Mouse (Mus musculus) heart, embryonic 11.5 days (tissue): ENCODE results near the gene Adar. TPM values are rescaled to one million over a fixed set of nuclear protein-coding genes. Genes with fewer than 3 reads are reported as not detected.
A peak's percentile ranks its signal among the peaks of the same experiment; 100 is the strongest.

Experiments
- ATAC-seq: fragments of 200-750 bp; cut with Nextera tagmentation; replicated peaks from 2 replicates; pipeline ENCODE4 v1.8.0; 2017; ENCODE audit warnings: moderate library complexity; ENCODE audit not compliant: insufficient number of reproducible peaks, low FRiP score, low TSS enrichment
- H3K27ac ChIP-seq: fragments of 300-500 bp; sonication (generic); 2 replicates; pipeline ENCODE4 v1.5.1; 2014; ENCODE audit warnings: mild to moderate bottlenecking, low read depth, low read length
- H3K27me3 ChIP-seq: fragments of 300-500 bp; sonication (generic); 2 replicates; pipeline ENCODE4 v1.6.1; 2014; ENCODE audit warnings: mild to moderate bottlenecking, low read length, mixed read lengths; ENCODE audit not compliant: control insufficient read depth, insufficient read depth
- H3K36me3 ChIP-seq: fragments of 300-500 bp; sonication (generic); 2 replicates; pipeline ENCODE4 v1.6.1; 2014; ENCODE audit warnings: mild to moderate bottlenecking, low read length, moderate library complexity, mixed read lengths; ENCODE audit not compliant: control insufficient read depth, insufficient read depth
- H3K4me1 ChIP-seq: fragments of 300-500 bp; sonication (generic); 2 replicates; pipeline ENCODE4 v1.6.1; 2014; ENCODE audit warnings: low read length; ENCODE audit not compliant: control insufficient read depth, insufficient read depth
- H3K4me2 ChIP-seq: fragments of 300-500 bp; sonication (generic); 2 replicates; pipeline ENCODE4 v1.6.1; 2014; ENCODE audit warnings: mild to moderate bottlenecking, moderate library complexity
- H3K4me3 ChIP-seq: fragments of 300-500 bp; sonication (generic); 2 replicates; pipeline ENCODE4 v1.5.1; 2014; ENCODE audit warnings: low read depth, low read length
- H3K9ac ChIP-seq: fragments of 300-500 bp; sonication (generic); 2 replicates; pipeline ENCODE4 v1.6.1; 2014; ENCODE audit warnings: mild to moderate bottlenecking, low read depth, low read length, moderate library complexity
- H3K9me3 ChIP-seq: fragments of 300-500 bp; sonication (generic); replicated peaks from 2 replicates; pipeline ENCODE4 v1.6.1; 2016; ENCODE audit warnings: low read length; ENCODE audit not compliant: control insufficient read depth
- WGBS: fragments of 180-500 bp; shearing (Covaris S2); extraction: QIAGEN DNeasy Blood & Tissue Kit; methylation state at CpG from one replicate; pipeline ENCODE4 v1.1.7; 2014; ENCODE audit not compliant: insufficient replicate concordance; 5-methylcytosine and 5-hydroxymethylcytosine counted together
- polyA plus RNA-seq: library from polyadenylated mRNA; unstranded; fragments of >200 nt; fragmentation: Nextera tagmentation; extraction: Ambion mirVana; gene quantifications from 2 replicates; pipeline ENCODE4 v1.2.1, GENCODE M21; 2014

The Adar gene
- polyA plus RNA-seq, 1 experiment from 2014 or later: 6.6 TPM

DNA sequence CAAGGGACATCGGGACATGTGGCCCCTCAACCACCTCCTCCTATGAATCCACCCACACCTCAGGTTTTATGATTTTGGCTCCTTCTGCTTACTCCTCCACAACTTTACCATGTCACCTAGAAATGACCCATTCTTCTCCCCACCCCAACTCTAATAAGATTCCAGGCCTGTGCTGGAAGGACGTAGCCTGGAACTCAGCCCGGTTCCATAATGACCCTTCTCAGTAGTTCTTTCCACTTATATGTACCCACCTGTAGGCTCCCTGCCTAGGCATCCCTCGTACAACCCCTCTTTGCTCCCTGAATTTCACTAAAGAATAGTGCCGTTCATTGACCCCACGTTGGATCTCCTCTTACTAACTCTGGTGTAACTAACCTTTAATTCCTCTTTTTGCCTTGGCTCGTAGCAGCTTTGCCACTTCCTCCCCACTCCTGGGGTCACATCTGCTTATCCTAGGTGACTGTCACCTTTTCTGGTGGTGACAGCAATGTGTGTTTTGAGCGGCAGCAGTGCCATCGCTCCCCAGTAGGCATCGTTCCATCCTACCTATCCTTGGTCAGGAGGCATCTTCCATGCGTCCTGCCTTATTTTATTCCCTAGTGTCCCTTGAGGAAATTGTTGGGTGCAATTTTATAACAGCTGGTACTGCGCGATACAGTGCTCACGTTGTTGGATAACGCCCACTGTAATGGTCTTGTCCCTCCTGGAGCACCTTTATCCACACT is 59.6 kb downstream of the Adar start:
- Histone ChIP-seq H3K9ac (peak overlapping the region; percentile 97), H3K4me3 (peak overlapping the region; percentile 97)
- WGBS: 39% methylated on average over 15 of the region's 15 CpGs

DNA sequence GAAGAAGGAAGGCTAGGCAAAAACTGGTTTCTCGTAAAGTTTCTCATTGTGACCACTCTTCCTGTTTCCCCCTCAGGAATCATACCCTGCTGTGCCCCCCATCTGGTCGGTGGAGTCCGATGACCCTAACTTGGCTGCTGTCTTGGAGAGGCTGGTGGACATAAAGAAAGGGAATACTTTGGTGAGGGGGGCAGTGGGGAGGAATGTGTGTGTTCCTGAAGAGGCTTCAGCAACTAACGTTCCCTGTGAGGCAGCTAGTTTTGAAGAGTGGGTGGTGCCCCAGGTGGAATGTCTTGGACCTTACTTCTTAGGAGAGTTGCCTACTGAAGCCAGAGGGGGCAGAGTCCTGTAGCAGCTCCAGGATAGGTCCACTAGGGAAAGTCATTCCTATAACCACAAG is 61.2 kb downstream of the Adar start:
- no peaks in the 10 kb centered on the region for H3K9me3 ChIP-seq
- H3K27me3 ChIP-seq: no peaks in the 10 kb centered on the region
- ATAC-seq: no peak
- H3K4me1 ChIP-seq: peaks cover 16% of the 10 kb centered on the region
- H3K9ac ChIP-seq: no peak overlapping the region
- 85% methylated on average over 4 of the region's 4 CpGs for WGBS
- H3K4me3 ChIP-seq: no peak overlapping the region
- no peak overlapping the region for H3K27ac ChIP-seq
- H3K36me3 ChIP-seq: peaks cover 29% of the 10 kb centered on the region
- no peak overlapping the region; the same call in 1 of the 2 replicates for H3K4me2 ChIP-seq

More for the DNA sequence above, 59.6 kb downstream of the Adar start:
- no peak for ATAC-seq
- no peaks in the 10 kb centered on the region for H3K27me3 ChIP-seq
- peak overlapping the region; percentile 92 for H3K4me2 ChIP-seq
- peak overlapping the region; percentile 96; the same call in 1 of the 2 replicates for H3K27ac ChIP-seq
- peaks cover 16% of the 10 kb centered on the region for H3K4me1 ChIP-seq
- peaks cover 15% of the 10 kb centered on the region for H3K36me3 ChIP-seq
- no peaks in the 10 kb centered on the region for H3K9me3 ChIP-seq

DNA sequence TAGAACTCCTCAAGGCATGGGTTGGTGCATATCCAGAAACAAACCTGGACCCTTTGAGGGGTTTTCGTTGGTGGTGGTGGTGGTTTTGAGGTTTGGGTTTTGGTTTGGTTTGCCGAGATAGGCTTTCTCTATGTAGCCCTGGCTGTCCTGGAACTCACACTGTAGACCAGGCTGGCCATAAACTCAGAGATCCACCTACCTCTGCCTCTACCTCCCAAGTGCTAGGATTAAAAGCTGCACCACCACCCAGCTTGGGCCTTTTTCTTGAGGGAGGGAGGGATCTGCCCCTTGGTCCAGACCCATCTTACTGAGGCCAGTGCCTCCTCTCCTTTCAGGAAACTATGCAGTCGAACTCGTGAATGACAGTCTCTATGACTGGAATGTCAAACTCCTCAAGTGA is 65.3 kb downstream of the Adar start:
- Histone ChIP-seq H3K36me3 (peaks cover 41% of the 10 kb centered on the region), H3K27me3 (no peaks in the 10 kb centered on the region), H3K27ac (no peak overlapping the region), H3K9me3 (no peaks in the 10 kb centered on the region), H3K4me1 (peaks cover 7% of the 10 kb centered on the region), H3K4me3 (no peak overlapping the region), H3K9ac (no peak overlapping the region), H3K4me2 (no peak overlapping the region)
- no peak for ATAC-seq
- WGBS: 74% methylated on average over 4 of the region's 4 CpGs

GRCm38 (mm10) chr3:89781640-89782039 is 66.8 kb downstream of the Adar start:
- Histone ChIP-seq H3K4me1 (no peaks in the 10 kb centered on the region), H3K9me3 (no peaks in the 10 kb centered on the region), H3K27me3 (no peaks in the 10 kb centered on the region; the same call in 1 of the 2 replicates), H3K36me3 (peaks cover 36% of the 10 kb centered on the region), H3K27ac (no peak overlapping the region), H3K4me3 (no peak overlapping the region), H3K9ac (no peak overlapping the region), H3K4me2 (no peak overlapping the region)
- no peak for ATAC-seq
- 89% methylated on average over 5 of the region's 5 CpGs for WGBS

GRCm38 (mm10) chr3:89784991-89785753 is 70.3 kb downstream of the Adar start:
- H3K9me3 ChIP-seq: no peaks in the 10 kb centered on the region
- H3K27me3 ChIP-seq: no peaks in the 10 kb centered on the region; the same call in 1 of the 2 replicates
- peak overlapping the region; percentile 50 for H3K4me2 ChIP-seq
- H3K27ac ChIP-seq: no peak overlapping the region
- H3K4me3 ChIP-seq: no peak overlapping the region
- no peak for ATAC-seq
- 16% methylated on average over 11 of the region's 11 CpGs for WGBS
- H3K9ac ChIP-seq: no peak overlapping the region; the same call in 1 of the 2 replicates
- H3K36me3 ChIP-seq: peaks cover 19% of the 10 kb centered on the region
- H3K4me1 ChIP-seq: no peaks in the 10 kb centered on the region

GRCm38 (mm10) chr3:89786275-89786674 is 71.5 kb downstream of the Adar start:
- H3K9me3 ChIP-seq: no peaks in the 10 kb centered on the region
- no peak overlapping the region for H3K4me2 ChIP-seq
- peaks cover 11% of the 10 kb centered on the region for H3K36me3 ChIP-seq
- no peak overlapping the region for H3K4me3 ChIP-seq
- H3K9ac ChIP-seq: no peak overlapping the region
- WGBS: 64% methylated on average over 6 of the region's 6 CpGs
- H3K27me3 ChIP-seq: no peaks in the 10 kb centered on the region; the same call in 1 of the 2 replicates
- no peaks in the 10 kb centered on the region for H3K4me1 ChIP-seq
- no peak for ATAC-seq
- no peak overlapping the region for H3K27ac ChIP-seq

DNA sequence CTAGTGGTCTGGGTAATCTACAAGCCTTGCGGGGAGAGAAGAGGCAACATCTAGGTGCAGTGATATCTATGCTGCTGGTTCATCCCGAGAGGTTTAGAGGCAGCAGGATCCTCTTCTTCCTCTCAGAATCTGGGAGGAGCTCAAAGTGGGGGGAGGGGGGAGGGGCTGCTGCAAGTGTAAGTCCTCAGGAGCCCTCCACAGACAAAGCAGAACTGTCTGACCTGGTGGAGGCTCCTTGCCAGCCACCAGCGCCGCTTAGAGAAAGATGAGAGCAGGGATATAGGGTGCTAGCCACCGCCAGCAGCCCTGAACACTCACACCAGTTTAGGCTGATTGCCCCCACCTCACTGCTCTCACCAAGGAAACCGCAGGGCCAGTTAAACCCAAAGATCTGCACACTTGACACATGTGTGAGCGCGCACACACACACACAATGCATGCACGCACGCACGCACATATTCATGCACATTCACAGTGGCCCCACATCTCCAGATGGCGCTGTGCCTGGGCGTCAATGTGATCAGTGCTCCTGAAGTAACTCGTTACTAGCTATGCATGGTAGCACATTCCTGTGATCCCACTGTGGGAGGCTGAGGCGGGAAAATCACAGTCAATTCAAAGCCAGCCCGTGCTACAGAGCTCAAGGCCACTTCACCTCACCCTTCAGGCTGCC is 74.0 kb downstream of the Adar start:
- no peak overlapping the region for H3K9ac ChIP-seq
- WGBS: 68% methylated on average over 16 of the region's 16 CpGs
- no peaks in the 10 kb centered on the region; the same call in 1 of the 2 replicates for H3K27me3 ChIP-seq
- H3K27ac ChIP-seq: no peak overlapping the region
- ATAC-seq: no peak
- no peak overlapping the region for H3K4me3 ChIP-seq
- H3K9me3 ChIP-seq: no peaks in the 10 kb centered on the region
- H3K4me1 ChIP-seq: no peaks in the 10 kb centered on the region
- no peak overlapping the region for H3K4me2 ChIP-seq
- H3K36me3 ChIP-seq: no peaks in the 10 kb centered on the region; the same call in 1 of the 2 replicates

- H3K9me3 ChIP-seq: no peaks in the 10 kb centered on the region
- no peaks in the 10 kb centered on the region for H3K27me3 ChIP-seq
- H3K36me3 ChIP-seq: no peaks in the 10 kb centered on the region
- H3K4me1 ChIP-seq: no peaks in the 10 kb centered on the region
- no peak overlapping the region for H3K4me2 ChIP-seq
- no peak overlapping the region for H3K4me3 ChIP-seq
- ATAC-seq: no peak
- H3K27ac ChIP-seq: no peak overlapping the region
- H3K9ac ChIP-seq: no peak overlapping the region
- WGBS: 58% methylated on average over 2 of the region's 2 CpGs
Observed at GRCm38 (mm10) chr3:89794616-89795015, 79.8 kb downstream of the Adar start.
